Mouse (Mus musculus) stomach, embryonic 16.5 days (tissue): ENCODE measurements around the gene Erp27. TPM values are rescaled to one million over a fixed set of nuclear protein-coding genes. Genes with fewer than 3 reads are reported as not detected.

Experiments used
- ATAC-seq: fragments of 200-750 bp; cut with Nextera tagmentation; 2 replicates; pipeline ENCODE4 v1.8.0; 2017; ENCODE audit warnings: moderate number of reproducible peaks, moderate TSS enrichment; ENCODE audit not compliant: insufficient read depth, low FRiP score
- H3K27ac ChIP-seq: fragments of 300-500 bp; sonication (generic); 2 replicates; pipeline ENCODE4 v1.5.1; 2014; ENCODE audit warnings: low read length
- H3K27me3 ChIP-seq: fragments of 300-500 bp; sonication (generic); 2 replicates; pipeline ENCODE4 v1.6.1; 2014; ENCODE audit warnings: low read length, control low read depth, mixed read lengths; ENCODE audit not compliant: control insufficient read depth, insufficient read depth
- H3K36me3 ChIP-seq: fragments of 300-500 bp; sonication (generic); 2 replicates; pipeline ENCODE4 v1.6.1; 2014; ENCODE audit warnings: low read length; ENCODE audit not compliant: control insufficient read depth, insufficient read depth
- H3K4me1 ChIP-seq: fragments of 300-500 bp; sonication (generic); 2 replicates; pipeline ENCODE4 v1.6.1; 2014; ENCODE audit warnings: low read length, control low read depth, mixed read lengths; ENCODE audit not compliant: control insufficient read depth, insufficient read depth
- H3K4me2 ChIP-seq: fragments of 300-500 bp; sonication (generic); 2 replicates; pipeline ENCODE4 v1.6.1; 2014; ENCODE audit warnings: low read depth, low read length, mixed read lengths
- H3K4me3 ChIP-seq: fragments of 300-500 bp; sonication (generic); replicated peaks from 2 replicates; pipeline ENCODE4 v1.5.1; 2014; ENCODE audit warnings: mild to moderate bottlenecking, low read length
- H3K9ac ChIP-seq: fragments of 300-500 bp; sonication (generic); 2 replicates; pipeline ENCODE4 v1.6.1; 2014; ENCODE audit warnings: low read length
- H3K9me3 ChIP-seq: fragments of 300-500 bp; sonication (generic); replicated peaks from 2 replicates; pipeline ENCODE4 v1.6.1; 2016; ENCODE audit warnings: low read length, control low read depth; ENCODE audit not compliant: control insufficient read depth
- WGBS: fragments of 180-500 bp; shearing (Covaris S2); extraction: QIAGEN DNeasy Blood & Tissue Kit; methylation state at CpG from one replicate; pipeline ENCODE4 v1.1.7; 2014; 5-methylcytosine and 5-hydroxymethylcytosine counted together
- polyA plus RNA-seq: library from polyadenylated mRNA; unstranded; fragments of >200 nt; fragmentation: Nextera tagmentation; extraction: Ambion mirVana; gene quantifications from 2 replicates; pipeline ENCODE4 v1.2.1, GENCODE M21; 2015

Erp27 gene
- polyA plus RNA-seq, 1 experiment from 2014 or later, result 41.0 TPM

- peaks cover 13% of the 10 kb centered on the region for H3K4me1 ChIP-seq
- H3K27me3 ChIP-seq, result no peaks in the 10 kb centered on the region
- no peak for ATAC-seq
- H3K9me3 ChIP-seq, result no peaks in the 10 kb centered on the region
- no peak overlapping the region for H3K4me3 ChIP-seq
- H3K9ac ChIP-seq, result no peak overlapping the region
- H3K36me3 ChIP-seq, result no peaks in the 10 kb centered on the region
- no peak overlapping the region for H3K27ac ChIP-seq
- WGBS, result 89% methylated on average over 9 of the region's 9 CpGs
- no peak overlapping the region for H3K4me2 ChIP-seq
Observed at GRCm38 (mm10) chr6:136902527-136902926, 19.5 kb downstream of the Erp27 start.

DNA sequence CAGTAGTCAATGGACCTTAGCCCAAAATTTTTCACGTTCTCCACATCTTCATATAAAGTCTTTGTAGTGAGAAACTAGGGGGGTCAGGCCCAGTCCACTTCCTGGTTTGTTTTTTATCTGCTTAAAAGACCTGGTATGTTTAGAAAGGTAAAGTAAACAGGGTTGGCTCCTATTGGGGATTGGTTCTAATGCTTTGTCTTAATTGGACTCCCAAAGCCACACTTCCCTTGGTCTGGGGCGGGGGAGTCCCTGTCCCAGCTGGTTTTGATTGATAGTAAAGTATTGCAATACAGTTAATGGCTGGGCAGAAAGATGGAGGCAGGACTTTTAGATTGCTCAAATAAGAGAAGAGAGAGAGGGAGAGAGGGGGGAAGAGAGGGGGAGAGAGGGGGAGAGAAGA, 21.0 kb downstream of the Erp27 start:
- no peak overlapping the region for H3K4me2 ChIP-seq
- no peaks in the 10 kb centered on the region for H3K27me3 ChIP-seq
- 47% methylated on average over 2 of the region's 2 CpGs for WGBS
- no peak overlapping the region for H3K9ac ChIP-seq
- no peaks in the 10 kb centered on the region for H3K9me3 ChIP-seq
- peak overlapping the region; percentile 53; the same call in 1 of the 2 replicates for H3K27ac ChIP-seq
- H3K36me3 ChIP-seq, result no peaks in the 10 kb centered on the region
- no peak overlapping the region for H3K4me3 ChIP-seq
- ATAC-seq, result peak; percentile 67; the same call in 1 of the 2 replicates
- H3K4me1 ChIP-seq, result peaks cover 3% of the 10 kb centered on the region; the same call in 1 of the 2 replicates

DNA sequence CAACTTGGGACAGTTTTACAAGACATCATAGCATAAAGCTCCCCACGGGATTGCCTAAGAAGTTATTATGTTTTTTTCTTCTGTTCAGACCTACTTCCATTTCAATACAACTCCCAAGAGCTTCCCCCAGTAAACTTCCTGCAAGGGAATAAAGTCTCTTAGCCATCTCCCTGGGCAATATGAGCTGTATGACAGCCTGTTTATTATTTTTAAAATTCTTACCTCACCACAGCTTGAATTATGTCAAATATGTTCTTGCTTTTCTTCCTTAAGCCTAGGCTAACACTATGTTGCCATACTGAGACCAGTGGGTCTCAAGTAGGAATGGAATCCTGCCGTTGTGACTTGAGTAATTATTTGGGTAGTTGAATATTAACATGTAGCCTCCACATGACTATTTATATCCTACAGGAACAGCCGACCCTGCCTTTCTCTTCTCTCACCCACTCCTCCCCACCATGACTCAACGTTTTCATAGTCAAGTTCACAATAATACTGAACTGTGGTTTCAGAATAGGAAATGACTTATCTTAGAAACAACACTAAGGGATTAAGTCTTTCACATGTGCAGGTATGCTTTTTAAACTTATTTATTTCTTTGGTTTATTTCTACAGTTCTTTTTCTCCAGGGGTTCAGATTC, 21.5 kb downstream of the Erp27 start:
- peak; percentile 82 for ATAC-seq
- 36% methylated on average over 4 of the region's 4 CpGs for WGBS
- Histone ChIP-seq H3K4me1 (peaks cover 3% of the 10 kb centered on the region; the same call in 1 of the 2 replicates), H3K9me3 (no peaks in the 10 kb centered on the region), H3K36me3 (no peaks in the 10 kb centered on the region), H3K4me3 (no peak overlapping the region), H3K9ac (no peak overlapping the region), H3K27ac (peak overlapping the region; percentile 71), H3K4me2 (no peak overlapping the region), H3K27me3 (no peaks in the 10 kb centered on the region)

- no peak for ATAC-seq
- Histone ChIP-seq H3K4me3 (no peak overlapping the region), H3K27me3 (no peaks in the 10 kb centered on the region), H3K36me3 (no peaks in the 10 kb centered on the region), H3K4me2 (no peak overlapping the region), H3K9me3 (no peaks in the 10 kb centered on the region), H3K27ac (no peak overlapping the region), H3K4me1 (peaks cover 14% of the 10 kb centered on the region), H3K9ac (no peak overlapping the region)
- WGBS, result 73% methylated on average over 2 of the region's 2 CpGs
Observed at GRCm38 (mm10) chr6:136898954-136899353, 23.0 kb downstream of the Erp27 start.

- 35% methylated on average over 4 of the region's 4 CpGs for WGBS
- Histone ChIP-seq H3K36me3 (no peaks in the 10 kb centered on the region), H3K27me3 (no peaks in the 10 kb centered on the region), H3K9ac (no peak overlapping the region), H3K4me3 (no peak overlapping the region), H3K27ac (peak overlapping the region; percentile 79), H3K9me3 (no peaks in the 10 kb centered on the region), H3K4me1 (peaks cover 14% of the 10 kb centered on the region), H3K4me2 (no peak overlapping the region)
- no peak for ATAC-seq
Observed at GRCm38 (mm10) chr6:136898222-136898621, 23.8 kb downstream of the Erp27 start.

DNA sequence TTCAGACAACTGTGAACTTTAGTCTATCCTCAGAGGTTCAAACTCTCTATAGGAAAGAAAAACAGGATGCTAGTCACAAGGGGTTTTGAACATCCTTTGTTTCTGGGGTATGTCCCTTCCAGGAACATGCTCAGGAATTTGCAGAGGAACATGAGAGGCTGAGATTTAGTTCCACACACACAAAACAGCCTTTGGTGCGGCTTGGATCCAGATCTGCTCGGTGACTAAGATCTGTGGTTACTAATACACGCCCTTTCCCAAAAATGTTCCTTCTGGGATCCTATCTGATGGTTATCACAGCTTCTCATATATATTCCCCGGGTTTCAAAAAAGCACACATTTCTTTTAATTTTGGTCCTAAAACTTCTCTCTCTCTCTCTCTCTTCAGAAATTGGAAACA, 24.2 kb downstream of the Erp27 start:
- Histone ChIP-seq H3K36me3 (no peaks in the 10 kb centered on the region), H3K4me2 (no peak overlapping the region), H3K27me3 (no peaks in the 10 kb centered on the region), H3K9ac (no peak overlapping the region), H3K4me3 (no peak overlapping the region), H3K27ac (peak overlapping the region; percentile 81), H3K9me3 (no peaks in the 10 kb centered on the region), H3K4me1 (peaks cover 14% of the 10 kb centered on the region)
- no peak for ATAC-seq
- WGBS, result 46% methylated on average over 4 of the region's 4 CpGs

GRCm38 (mm10) chr6:136894532-136895339, 27.2 kb downstream of the Erp27 start:
- peak; percentile 63 for ATAC-seq
- no peaks in the 10 kb centered on the region for H3K9me3 ChIP-seq
- no peak overlapping the region for H3K4me3 ChIP-seq
- H3K27me3 ChIP-seq, result no peaks in the 10 kb centered on the region
- peak overlapping the region; percentile 59 for H3K27ac ChIP-seq
- H3K9ac ChIP-seq, result peak overlapping the region; percentile 4; the same call in 1 of the 2 replicates
- no peaks in the 10 kb centered on the region for H3K36me3 ChIP-seq
- H3K4me1 ChIP-seq, result peaks cover 14% of the 10 kb centered on the region
- no peak overlapping the region for H3K4me2 ChIP-seq
- 18% methylated on average over 15 of the region's 15 CpGs for WGBS

GRCm38 (mm10) chr6:136892002-136892401, 30.0 kb downstream of the Erp27 start:
- 91% methylated on average over 2 of the region's 2 CpGs for WGBS
- Histone ChIP-seq H3K36me3 (no peaks in the 10 kb centered on the region), H3K9ac (no peak overlapping the region), H3K27ac (no peak overlapping the region), H3K9me3 (no peaks in the 10 kb centered on the region), H3K27me3 (no peaks in the 10 kb centered on the region), H3K4me3 (no peak overlapping the region), H3K4me2 (no peak overlapping the region), H3K4me1 (peaks cover 22% of the 10 kb centered on the region)
- ATAC-seq, result no peak

- Histone ChIP-seq H3K4me1 (peaks cover 12% of the 10 kb centered on the region), H3K27ac (no peak overlapping the region), H3K9me3 (no peaks in the 10 kb centered on the region), H3K4me3 (no peak overlapping the region), H3K27me3 (no peaks in the 10 kb centered on the region), H3K9ac (no peak overlapping the region), H3K4me2 (no peak overlapping the region), H3K36me3 (no peaks in the 10 kb centered on the region)
- ATAC-seq, result no peak
- 84% methylated on average over 6 of the region's 6 CpGs for WGBS
Observed at GRCm38 (mm10) chr6:136889554-136889953, 32.4 kb downstream of the Erp27 start.
